In genomic region chr1:85854475-85854874, GRCm38 (mm10) we compare ENCODE assay signal across 21 mouse cellular contexts. TPM values are rescaled to one million over a fixed set of nuclear protein-coding genes. Genes with fewer than 3 reads are reported as not detected.
DNase-seq lines count a peak whose midpoint lies in the region; ATAC-seq and TF ChIP-seq lines count a peak whose summit lies in the region.
"Had no signal": no experiment of that assay in that cellular context is flagged by ENCODE, and none has a peak within 500 bp of the region (broad histone marks: within the 10 kb centered on the region; RNA-seq: fewer than 3 reads in every experiment).

No protein-coding gene starts in this region.

- H3K27me3 ChIP-seq in forebrain, postnatal 0 days (ENCODE audit: insufficient read depth, low read length), result no peaks in the 10 kb centered on the region
- no peaks in the 10 kb centered on the region for H3K27me3 ChIP-seq in forebrain, embryonic 14.5 days (replicated peaks; ENCODE audit: control insufficient read depth, insufficient read depth, low read length)
- H3K27me3 ChIP-seq in lung, postnatal 0 days (replicated peaks; ENCODE audit: insufficient read depth, low read length), result no peaks in the 10 kb centered on the region
- H3K27me3 ChIP-seq: embryonic facial prominence, embryonic 13.5 days; hindbrain, embryonic 15.5 days; megakaryocyte, embryonic 14.5 days; midbrain, embryonic 15.5 days had no signal

- 92% methylated on average over 2 of the region's 2 CpGs for WGBS in forebrain, postnatal 0 days
- WGBS in forebrain, embryonic 14.5 days, result 87% methylated on average over 2 of the region's 2 CpGs
- 63% methylated on average over 2 of the region's 2 CpGs for WGBS in lung, postnatal 0 days

- H3K36me3 ChIP-seq in forebrain, postnatal 0 days (ENCODE audit: insufficient read depth), result peaks cover 15% of the 10 kb centered on the region
- peaks cover 26% of the 10 kb centered on the region for H3K36me3 ChIP-seq in forebrain, embryonic 14.5 days (ENCODE audit: control insufficient read depth, insufficient read depth, low read length)
- no peaks in the 10 kb centered on the region; the same call in 1 of the 2 replicates for H3K36me3 ChIP-seq in lung, postnatal 0 days (ENCODE audit: insufficient read depth, low read length)

- no peak for ATAC-seq in forebrain, postnatal 0 days
- ATAC-seq in forebrain, embryonic 14.5 days, result no peak
- ATAC-seq in lung, postnatal 0 days, result no peak
- no peak for ATAC-seq in erythroid progenitor cell, adult 5-6 weeks (replicated peaks; ENCODE audit: low FRiP score, poor library complexity, severe bottlenecking)
- ATAC-seq: forebrain, embryonic 16.5 days; midbrain, embryonic 15.5 days had no signal

- no peak for TF ChIP-seq EP300 in lung, postnatal 0 days (IDR thresholded peaks at IDR 0.05)

- H3K9me3 ChIP-seq in forebrain, postnatal 0 days (ENCODE audit: low read length), result no peaks in the 10 kb centered on the region
- no peaks in the 10 kb centered on the region for H3K9me3 ChIP-seq in forebrain, embryonic 14.5 days (replicated peaks; ENCODE audit: control insufficient read depth, low read length)
- H3K9me3 ChIP-seq in lung, postnatal 0 days (ENCODE audit: low read length), result no peaks in the 10 kb centered on the region
- H3K9me3 ChIP-seq: embryonic facial prominence, embryonic 13.5 days; hindbrain, embryonic 15.5 days; megakaryocyte, embryonic 14.5 days; midbrain, embryonic 15.5 days had no signal

- H3K27ac ChIP-seq in forebrain, postnatal 0 days (ENCODE audit: low read depth, low read length), result no peak overlapping the region
- no peak overlapping the region for H3K27ac ChIP-seq in forebrain, embryonic 14.5 days (ENCODE audit: low read depth, low read length)
- no peak overlapping the region for H3K27ac ChIP-seq in layer of hippocampus, adult 2 months
- H3K27ac ChIP-seq in lung, postnatal 0 days (ENCODE audit: low read length), result no peak overlapping the region
- H3K27ac ChIP-seq: embryonic facial prominence, embryonic 13.5 days; hindbrain, embryonic 15.5 days; midbrain, embryonic 15.5 days had no signal

- no peak for DNase-seq in forebrain, postnatal 0 days
- DNase-seq in forebrain, embryonic 14.5 days (ENCODE audit: low spot score), result no peak
- no peak for DNase-seq in layer of hippocampus, adult 2 months (ENCODE audit: low spot score in 2 of 2)
- no peak for DNase-seq in layer of hippocampus, adult 8-10 months (ENCODE audit: low spot score in 2 of 2)
- DNase-seq in lung, postnatal 0 days (ENCODE audit: low spot score), result no peak
- no peak for DNase-seq in lung, postnatal 36 days
- peak; percentile 31 for DNase-seq in induced T-regulatory cell, adult 2 months (ENCODE audit: low read depth)
- DNase-seq: adrenal gland, adult 2 months; cerebellum, adult 9-11 months; heart, postnatal 4 days; kidney, adult 9 months; kidney, postnatal 4 days; lung, postnatal 10 days; retina, postnatal 1 day; right cerebral cortex, postnatal 4 days had no signal

- H3K4me3 ChIP-seq in forebrain, postnatal 0 days (ENCODE audit: low read depth, low read length), result no peak overlapping the region
- no peak overlapping the region for H3K4me3 ChIP-seq in forebrain, embryonic 14.5 days (ENCODE audit: low read depth, low read length)
- H3K4me3 ChIP-seq in layer of hippocampus, adult 2 months, result no peak overlapping the region
- no peak overlapping the region for H3K4me3 ChIP-seq in lung, postnatal 0 days (ENCODE audit: low read depth, low read length)
- H3K4me3 ChIP-seq: embryonic facial prominence, embryonic 13.5 days; hindbrain, embryonic 15.5 days; megakaryocyte, embryonic 14.5 days; midbrain, embryonic 15.5 days had no signal

- peak; percentile 47 for TF ChIP-seq CTCF in forebrain, postnatal 0 days (IDR thresholded peaks at IDR 0.05; ENCODE audit: low read depth)
- TF ChIP-seq CTCF in layer of hippocampus, adult 2 months (conservative IDR thresholded peaks at IDR 0.05), result peak; percentile 65
- TF ChIP-seq CTCF in lung, postnatal 0 days (IDR thresholded peaks at IDR 0.05), result peak; percentile 32; the same call in 1 of the 2 replicates

- no peaks in the 10 kb centered on the region for H3K4me1 ChIP-seq in forebrain, postnatal 0 days (ENCODE audit: insufficient read depth)
- H3K4me1 ChIP-seq in forebrain, embryonic 14.5 days (ENCODE audit: control insufficient read depth, insufficient read depth, low read length), result no peaks in the 10 kb centered on the region
- H3K4me1 ChIP-seq in lung, postnatal 0 days (ENCODE audit: insufficient read depth, low read depth, low read length), result no peaks in the 10 kb centered on the region
- H3K4me1 ChIP-seq: embryonic facial prominence, embryonic 13.5 days; hindbrain, embryonic 15.5 days; megakaryocyte, embryonic 14.5 days; midbrain, embryonic 15.5 days had no signal

- no peak overlapping the region for H3K4me2 ChIP-seq in forebrain, postnatal 0 days (ENCODE audit: low read depth)
- no peak overlapping the region for H3K4me2 ChIP-seq in forebrain, embryonic 14.5 days (ENCODE audit: low read length)
- H3K4me2 ChIP-seq in lung, postnatal 0 days (replicated peaks; ENCODE audit: low read depth, low read length), result no peak overlapping the region
- H3K4me2 ChIP-seq: embryonic facial prominence, embryonic 13.5 days; hindbrain, embryonic 15.5 days; midbrain, embryonic 15.5 days had no signal

- H3K9ac ChIP-seq in forebrain, postnatal 0 days, result no peak overlapping the region
- H3K9ac ChIP-seq in forebrain, embryonic 14.5 days (ENCODE audit: low read length), result no peak overlapping the region
- no peak overlapping the region for H3K9ac ChIP-seq in lung, postnatal 0 days (replicated peaks; ENCODE audit: low read depth)
- H3K9ac ChIP-seq: embryonic facial prominence, embryonic 13.5 days; hindbrain, embryonic 15.5 days; midbrain, embryonic 15.5 days had no signal

RNA-seq across cellular contexts. Expression of gene Itm2c, which starts 39.6 kb away (rescaled TPM):
- total RNA-seq in forebrain, postnatal 0 days (2014; rRNA removed), result 244 and 280 TPM in 2 replicates
- 244 and 246 TPM in 2 replicates for polyA plus RNA-seq in forebrain, postnatal 0 days (2015; fragmentation: Nextera tagmentation; extraction: Ambion mirVana)
- polyA plus RNA-seq in forebrain, embryonic 14.5 days (2014; fragmentation: Nextera tagmentation; extraction: Ambion mirVana), result 149 and 157 TPM in 2 replicates
- 100 to 1,000 TPM; 748 to 802 TPM for total RNA-seq in layer of hippocampus, adult 2 months (2021)
- total RNA-seq in layer of hippocampus, adult 8-10 months (2022), result 100 to 1,000 TPM; 782 to 804 (median 787) TPM
- polyA plus RNA-seq in lung, postnatal 0 days (2015; fragmentation: Nextera tagmentation; extraction: Ambion mirVana), result 221 and 244 TPM in 2 replicates
- total RNA-seq in erythroid progenitor cell, adult 5-6 weeks (2015; ENCODE audit: low replicate concordance), result 3.4 and 9.4 TPM in 2 replicates
- total RNA-seq in erythroid progenitor cell, adult 5-6 weeks (2017; ENCODE audit: low replicate concordance), result 6.3 and 12.1 TPM in 2 replicates

Comparison
In these comparisons a context has a peak if more than half of its experiments do, and no peak if none do; other contexts are left out.
1. RNA of gene Itm2c, which starts 39.6 kb away (total RNA-seq): 748 to 802 TPM in layer of hippocampus, adult 2 months, 782 to 804 TPM in layer of hippocampus, adult 8-10 months and 244 to 280 TPM in forebrain, postnatal 0 days; 3.4 to 12.1 TPM in erythroid progenitor cell, adult 5-6 weeks; every median in the first group is over 10 times any median in the second.
2. Peak in every context shown above with its lines, with median percentiles within 50 percentile points of each other: CTCF ChIP-seq.